Mouse (Mus musculus) kidney, adult 2 months (tissue): ENCODE results near the gene Otulinl.

ENCODE experiments used
- CTCF ChIP-seq: fragments of 200-500 bp; conservative IDR thresholded peaks from 2 replicates; pipeline ENCODE4 v1.5.1; 2011; ENCODE audit warnings: low read depth, mild to moderate bottlenecking, control low read depth, low read length, moderate library complexity, mixed read lengths; ENCODE audit not compliant: insufficient read depth, insufficient read length
- POLR2A ChIP-seq: fragments of 200-500 bp; IDR thresholded peaks from one replicate; pipeline ENCODE4 v1.6.1; 2011; ENCODE audit warnings: low read depth, low read length, control low read depth

DNA sequence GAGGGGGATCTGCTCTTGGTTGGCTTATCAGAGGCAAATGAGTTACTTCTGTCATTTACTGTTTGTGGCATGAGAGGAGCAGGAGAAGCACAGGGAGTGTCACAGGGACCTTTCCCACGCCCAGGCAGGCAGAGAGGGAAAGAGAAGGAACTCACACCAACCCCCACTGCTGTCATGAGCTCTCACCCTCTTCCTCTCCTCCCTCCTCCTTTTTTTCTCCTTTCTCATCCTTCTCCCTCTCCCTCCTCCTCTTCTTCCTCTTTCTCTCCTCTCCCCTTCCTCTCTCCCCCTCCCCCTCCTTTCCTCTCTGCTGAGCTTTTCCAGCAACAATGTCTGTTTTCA is 21.6 kb upstream of the Otulinl start:
- no peak for TF ChIP-seq CTCF
- no peak for TF ChIP-seq POLR2A
